Mouse (Mus musculus) embryo, embryonic 10.5 days (tissue): ENCODE measurements at regions not wholly inside any gene's neighbourhood (a gene's known extent, or its start where the extent isn't known, plus 50 kb on each side); places are given as distances from the start of the nearest gene placed in this dataset.
A peak's percentile ranks its signal among the peaks of the same experiment; 100 is the strongest.

Experiments
- DNase-seq: peaks from one replicate; pipeline ENCODE4 v3.0.0-alpha.2; 2015; ENCODE audit warnings: low spot score

DNA sequence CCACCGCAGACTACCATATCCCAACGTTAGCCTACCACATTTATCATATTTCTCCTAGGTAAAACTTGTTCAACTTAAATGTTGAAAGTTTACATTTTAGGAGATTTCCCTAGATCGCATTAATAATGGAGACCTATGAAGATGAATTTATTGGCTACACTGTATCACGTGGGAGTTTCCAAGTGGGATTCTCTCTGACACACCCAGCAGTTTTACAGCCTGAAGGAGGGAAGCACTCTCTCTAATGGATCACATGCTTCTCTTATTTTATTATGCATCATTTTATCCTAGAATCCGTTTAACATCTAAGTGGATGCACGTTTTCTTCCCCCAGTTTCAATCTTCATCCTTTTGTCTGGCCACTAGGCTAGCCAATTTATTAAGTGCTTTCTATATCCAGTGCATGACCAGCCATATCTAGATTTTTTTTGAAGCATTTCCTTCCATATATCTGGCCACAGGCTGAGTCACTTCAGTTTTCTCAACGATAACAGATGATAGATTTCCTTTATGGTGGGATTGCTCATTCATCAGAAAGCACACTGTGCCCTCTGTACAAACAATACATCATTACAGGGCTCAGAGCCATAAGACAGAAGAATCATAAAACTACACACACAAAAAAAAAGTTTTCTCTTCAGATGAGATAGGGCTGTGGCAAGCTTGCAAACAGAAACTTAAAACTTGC lies 476.3 kb upstream of the Syt1 start:
- no peak for DNase-seq

DNA sequence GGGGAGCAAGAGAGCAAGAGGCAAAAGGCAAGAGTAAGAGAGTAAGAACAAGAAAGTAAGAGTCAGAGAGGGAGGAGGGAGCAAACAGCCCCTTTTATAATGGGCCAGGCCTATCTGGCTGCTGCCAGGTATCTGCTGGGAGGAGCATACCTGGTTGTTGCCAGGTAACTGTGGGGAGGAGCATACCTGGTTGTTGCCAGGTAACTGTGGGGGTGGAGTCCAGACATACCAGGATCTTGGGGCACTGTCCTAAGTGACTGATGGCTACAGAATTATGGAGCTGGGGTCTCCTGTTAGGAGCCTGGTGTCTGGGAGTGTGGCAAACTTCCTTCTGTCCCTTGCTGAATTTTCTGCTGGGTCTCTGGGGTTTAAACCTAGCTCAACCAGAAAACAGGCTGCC lies 469.8 kb upstream of the Syt1 start:
- no peak for DNase-seq

GRCm38 (mm10) chr10:109479941-109480340 lies 469.2 kb upstream of the Syt1 start:
- no peak for DNase-seq

GRCm38 (mm10) chr10:109466516-109466915 lies 455.7 kb upstream of the Syt1 start:
- DNase-seq = no peak

- no peak for DNase-seq
These were observed 420.3 kb upstream of the Syt1 start for GRCm38 (mm10) chr10:109431112-109431511.

- no peak for DNase-seq
These were observed 417.1 kb upstream of the Syt1 start for GRCm38 (mm10) chr10:109427878-109428277.

- DNase-seq = no peak
These were observed 396.2 kb upstream of the Syt1 start for GRCm38 (mm10) chr10:109407011-109407410.

GRCm38 (mm10) chr10:109405116-109405685 lies 394.4 kb upstream of the Syt1 start:
- DNase-seq = no peak

- peak; percentile 54 for DNase-seq
These were observed 373.0 kb upstream of the Syt1 start for GRCm38 (mm10) chr10:109383758-109384157.

- DNase-seq = no peak
These were observed 368.1 kb upstream of the Syt1 start for GRCm38 (mm10) chr10:109378846-109379245.

DNA sequence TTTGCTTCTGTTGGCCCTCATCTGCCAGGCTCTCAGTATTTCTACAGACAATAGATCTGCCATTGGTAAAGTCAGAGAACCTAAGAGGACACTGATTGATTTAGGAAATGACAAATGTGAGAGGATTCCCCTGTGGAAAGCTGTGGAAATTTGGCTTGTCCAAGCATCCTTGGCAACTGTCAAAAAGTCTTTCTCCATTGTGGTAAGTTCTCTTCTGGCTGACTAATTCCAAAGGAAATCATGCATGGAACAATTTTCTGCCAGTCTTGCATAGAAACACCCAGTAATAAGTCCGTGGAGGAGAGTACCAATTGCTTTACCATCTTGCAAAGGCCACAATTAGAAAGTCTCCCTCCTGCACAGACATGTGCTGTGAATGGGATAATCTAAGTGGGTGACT lies 349.4 kb upstream of the Syt1 start:
- DNase-seq = no peak

GRCm38 (mm10) chr10:109358812-109359211 lies 348.0 kb upstream of the Syt1 start:
- DNase-seq = no peak

- DNase-seq = no peak
These were observed 322.1 kb upstream of the Syt1 start for GRCm38 (mm10) chr10:109332846-109333386.

GRCm38 (mm10) chr10:109309286-109309685 lies 298.5 kb upstream of the Syt1 start:
- DNase-seq = no peak

DNA sequence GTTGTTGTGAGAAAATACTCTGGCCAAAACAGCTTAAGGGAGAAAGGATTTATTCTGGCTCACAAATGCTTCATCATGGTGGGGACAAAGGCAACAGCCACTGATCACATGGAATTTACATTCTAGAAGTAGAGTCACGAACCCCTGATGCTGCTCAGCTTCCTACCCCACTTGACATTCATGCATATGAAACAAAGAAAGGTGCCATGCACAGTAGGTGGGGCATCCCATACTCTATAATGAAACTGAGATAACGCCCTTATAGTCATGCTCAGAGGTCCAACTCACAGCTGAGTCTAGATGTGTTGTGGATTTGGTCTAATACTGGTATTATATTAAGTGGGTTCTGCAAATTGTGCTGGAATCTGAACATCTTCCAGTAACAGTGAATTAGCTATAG lies 289.4 kb upstream of the Syt1 start:
- DNase-seq = no peak

- no peak for DNase-seq
These were observed 289.0 kb upstream of the Syt1 start for GRCm38 (mm10) chr10:109299785-109300184.

GRCm38 (mm10) chr10:109283348-109283747 lies 272.6 kb upstream of the Syt1 start:
- DNase-seq = no peak

DNA sequence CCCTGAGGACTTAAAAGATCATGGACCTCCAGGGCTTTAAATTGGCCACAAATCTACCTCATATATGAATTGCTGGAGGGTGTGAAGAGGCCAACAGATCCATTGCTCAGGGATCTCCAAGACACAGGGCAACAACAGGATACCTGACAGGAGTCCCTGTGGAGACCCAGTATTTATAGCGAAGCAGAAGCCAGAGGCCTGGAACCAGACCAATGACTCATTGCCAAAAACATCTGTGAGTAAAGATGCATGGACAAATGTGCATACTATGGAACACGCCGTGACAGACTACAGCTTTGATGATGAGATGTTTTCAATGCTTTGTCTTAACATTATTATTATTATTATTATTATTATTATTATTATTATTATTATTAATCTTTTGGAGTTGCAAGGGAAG lies 239.0 kb upstream of the Syt1 start:
- DNase-seq = no peak

GRCm38 (mm10) chr10:109246328-109246727 lies 235.5 kb upstream of the Syt1 start:
- DNase-seq = no peak

GRCm38 (mm10) chr10:109237026-109237425 lies 226.2 kb upstream of the Syt1 start:
- no peak for DNase-seq

DNA sequence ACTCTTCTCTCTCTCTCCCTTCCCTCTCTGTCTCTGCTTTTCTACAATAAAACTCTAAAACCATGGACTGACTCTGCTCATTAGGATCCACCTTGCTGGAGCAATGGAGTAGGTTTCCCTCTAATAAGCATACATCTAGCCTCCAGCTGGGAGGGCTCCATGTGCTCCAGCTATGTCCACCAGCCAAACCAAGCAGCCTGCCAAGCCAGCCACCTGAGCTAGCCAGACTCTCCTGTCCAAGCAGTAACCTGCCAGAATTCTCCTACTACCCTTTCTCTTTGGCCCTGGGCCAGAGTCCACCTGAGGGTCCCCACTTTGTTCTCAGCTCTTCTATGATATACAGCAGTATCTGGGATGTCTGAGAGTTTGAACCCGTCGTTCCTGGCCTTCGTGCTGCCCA lies 216.2 kb upstream of the Syt1 start:
- no peak for DNase-seq

DNA sequence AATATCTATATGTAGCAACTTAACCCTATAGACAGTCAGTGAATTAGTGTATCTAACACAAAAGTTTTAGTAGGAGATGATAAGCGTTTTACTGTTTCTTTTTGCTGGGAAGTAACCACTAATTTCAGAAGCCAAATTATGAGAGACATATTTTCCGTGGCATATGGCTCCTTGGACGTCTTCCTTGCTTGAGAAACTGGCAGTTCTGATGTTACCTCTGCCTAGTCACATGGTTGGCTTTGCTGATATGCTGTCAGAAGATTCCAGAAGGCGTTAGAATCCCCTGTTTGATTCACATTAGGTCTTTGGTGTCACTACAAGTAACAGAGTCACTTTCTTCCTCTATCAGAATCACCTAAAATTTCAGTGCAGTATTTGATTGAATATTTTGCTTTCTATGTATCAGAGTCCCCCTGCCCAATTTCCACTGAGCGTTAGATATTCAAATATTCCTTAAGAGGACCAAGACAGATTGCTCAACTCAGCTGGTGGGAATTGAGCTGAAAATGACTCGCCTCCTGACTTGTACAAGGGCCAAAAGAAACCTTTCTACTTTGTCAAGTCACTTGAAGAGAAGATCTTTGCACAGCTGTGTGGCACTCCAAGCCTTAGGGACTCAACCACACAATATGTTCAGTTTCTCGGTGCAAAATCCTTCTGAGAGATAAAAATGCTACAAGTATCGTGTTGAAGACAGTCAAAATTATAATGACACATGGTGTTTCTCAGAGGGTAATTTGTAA lies 178.2 kb upstream of the Syt1 start:
- DNase-seq = no peak

GRCm38 (mm10) chr10:109188252-109188651 lies 177.5 kb upstream of the Syt1 start:
- DNase-seq = no peak
